Mouse (Mus musculus): ENCODE data around the gene Scarb1. TPM values are rescaled to one million over a fixed set of nuclear protein-coding genes. Genes with fewer than 3 reads are reported as not detected.
A peak's percentile ranks its signal among the peaks of the same experiment; 100 is the strongest.

Scarb1 gene
- total RNA-seq, 2 experiments from 2014 or later: 2,973 to 3,724 TPM

DNA sequence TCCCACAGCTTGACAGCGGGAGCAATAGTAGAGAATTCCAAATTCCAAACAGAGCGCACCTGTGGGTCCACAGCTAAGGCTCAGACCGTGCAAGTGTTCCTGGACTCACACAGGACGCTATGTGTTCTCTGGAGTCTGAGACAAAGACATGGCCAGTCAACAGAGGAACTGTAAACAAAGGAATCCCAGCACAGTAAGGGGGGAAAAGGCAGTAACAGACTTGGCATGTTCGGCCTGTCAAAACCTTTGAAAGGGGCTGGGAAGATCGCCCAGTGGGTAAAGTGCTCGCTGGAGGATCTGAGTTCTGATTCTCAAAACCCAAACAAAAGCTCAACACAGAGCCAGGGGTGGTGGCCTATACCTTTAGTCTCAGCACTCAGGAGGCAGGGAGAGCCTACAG, 3.4 kb downstream of the Scarb1 start:
- DNase-seq (ENCODE audit: low spot score in 2 of 2): peak in 1 of 2 experiments; percentile 4

DNA sequence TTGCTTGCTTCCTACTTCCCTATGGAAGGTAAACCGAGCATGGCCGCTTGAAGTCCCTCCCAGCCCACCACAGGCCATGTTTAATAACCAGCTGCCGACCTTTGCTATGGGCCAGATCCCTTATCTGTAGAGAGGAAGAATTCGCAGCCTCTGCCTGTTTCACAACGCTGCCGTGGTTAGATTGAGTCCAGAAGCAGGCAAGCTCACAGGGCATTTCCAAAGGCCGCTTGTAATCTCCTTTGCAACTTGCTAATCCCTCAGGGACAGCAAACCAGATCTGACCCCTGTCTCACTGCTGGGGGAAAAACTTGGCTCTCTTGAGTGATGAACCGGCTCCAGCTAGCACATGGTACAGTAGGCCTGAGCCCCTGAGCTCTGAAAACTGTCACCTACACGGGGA, 3.9 kb downstream of the Scarb1 start:
- DNase-seq (ENCODE audit: low spot score in 2 of 2): peak in 1 of 2 experiments; percentile 6

DNA sequence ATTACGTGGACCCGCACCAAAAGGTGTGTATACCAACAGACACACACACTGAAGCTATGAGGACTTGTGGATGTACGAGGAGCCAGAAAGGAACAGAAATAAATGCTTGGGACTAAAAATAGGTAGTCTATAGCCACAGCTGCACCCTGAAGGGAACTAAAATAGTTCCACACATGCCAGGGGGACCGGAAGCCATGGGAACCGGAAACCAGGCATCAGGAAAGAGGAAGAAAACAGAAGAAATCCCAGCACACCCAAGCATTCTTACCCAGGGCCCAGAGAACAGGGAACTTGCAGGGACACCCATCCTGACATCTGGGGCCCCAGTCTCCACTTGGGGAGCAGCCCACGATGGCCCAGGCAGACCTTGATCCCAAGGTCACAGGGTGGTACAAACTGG, 7.9 kb downstream of the Scarb1 start:
- DNase-seq (ENCODE audit: low spot score in 2 of 2): no peak

DNA sequence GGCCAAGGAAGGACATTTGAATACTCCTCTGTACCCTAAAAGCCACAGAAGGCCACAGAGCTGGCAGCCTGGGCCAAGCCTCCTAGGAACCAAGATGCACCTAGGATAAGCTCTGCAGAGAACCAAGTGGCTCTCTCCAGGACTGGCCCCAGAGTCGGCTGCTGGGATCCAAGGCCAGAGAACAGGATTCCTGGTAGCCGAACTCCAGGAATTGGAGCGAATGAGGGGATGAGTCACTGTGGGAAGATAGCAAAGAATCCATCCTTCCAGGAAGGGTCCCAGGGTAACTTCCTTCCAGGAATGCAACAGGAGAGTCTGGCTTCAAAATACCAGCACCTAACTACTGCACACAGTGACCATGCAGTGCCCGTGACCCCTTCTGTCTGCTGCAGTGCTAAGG, 8.6 kb downstream of the Scarb1 start:
- DNase-seq (ENCODE audit: low spot score in 2 of 2): peak in 1 of 2 experiments; percentile 63

DNA sequence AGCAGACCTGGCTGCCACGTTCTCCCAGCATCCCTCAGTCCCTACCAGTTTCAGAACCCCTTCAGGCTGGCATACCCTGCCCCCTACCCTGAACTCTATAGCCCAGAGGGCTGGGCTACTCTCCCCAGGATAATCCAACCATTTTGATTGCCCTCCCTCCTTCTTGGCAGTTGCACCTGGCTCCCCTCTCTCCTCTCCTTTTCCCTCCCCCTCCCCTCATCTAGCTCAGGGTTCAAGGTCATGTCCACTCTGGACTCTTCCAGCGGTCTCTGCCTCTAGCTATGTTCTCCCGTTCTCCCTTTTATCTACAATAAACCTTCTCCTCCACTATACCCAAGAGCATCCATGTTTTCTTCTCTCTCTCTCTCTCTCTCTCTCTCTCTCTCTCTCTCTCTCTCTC, 9.1 kb downstream of the Scarb1 start:
- no peak for DNase-seq (ENCODE audit: low spot score in 2 of 2)

GRCm38 (mm10) chr5:125331094-125331493, 9.8 kb downstream of the Scarb1 start:
- no peak for DNase-seq (ENCODE audit: low spot score in 2 of 2)

GRCm38 (mm10) chr5:125330656-125331055, 10.2 kb downstream of the Scarb1 start:
- DNase-seq (ENCODE audit: low spot score in 2 of 2): no peak

- no peak for DNase-seq (ENCODE audit: low spot score in 2 of 2)
These were observed 10.7 kb downstream of the Scarb1 start for GRCm38 (mm10) chr5:125330191-125330590.

DNA sequence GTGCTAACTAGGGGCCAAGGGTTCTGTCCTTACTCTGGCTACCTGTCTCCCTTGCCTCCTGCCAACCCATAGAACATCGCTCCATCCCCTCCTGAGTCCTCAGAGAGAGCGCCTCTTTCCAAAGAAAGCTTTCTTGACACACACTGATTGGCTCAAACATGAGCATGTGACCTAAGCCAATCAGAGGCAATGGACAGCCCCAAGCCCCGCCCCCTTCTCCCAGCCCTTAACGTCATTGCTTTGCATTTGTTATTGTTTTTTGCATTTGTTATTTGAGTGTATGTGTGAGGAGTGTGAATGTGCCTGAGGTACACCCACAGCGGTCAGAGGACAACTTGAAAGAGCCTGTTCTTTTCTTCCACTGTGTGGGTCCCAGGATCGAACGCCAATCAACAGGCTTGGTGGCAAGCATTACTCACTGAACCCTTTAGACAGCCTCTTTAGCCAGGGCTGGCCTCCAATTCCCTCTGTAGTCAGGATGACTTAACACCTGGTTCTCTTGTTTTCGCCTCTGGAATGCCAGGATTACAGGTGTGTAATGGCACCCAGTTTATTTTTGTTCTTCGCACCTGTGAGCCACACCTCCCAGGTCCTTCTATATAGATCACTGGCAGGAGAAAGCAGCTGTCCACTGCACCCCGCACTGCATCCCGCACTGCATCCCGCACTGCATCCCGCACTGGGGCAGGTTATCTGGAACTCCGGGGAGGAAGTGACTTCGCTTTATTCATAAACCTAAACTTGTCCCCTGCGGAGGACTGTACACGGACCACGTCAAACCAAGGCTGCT, 13.1 kb downstream of the Scarb1 start:
- no peak for DNase-seq (ENCODE audit: low spot score in 2 of 2)

DNA sequence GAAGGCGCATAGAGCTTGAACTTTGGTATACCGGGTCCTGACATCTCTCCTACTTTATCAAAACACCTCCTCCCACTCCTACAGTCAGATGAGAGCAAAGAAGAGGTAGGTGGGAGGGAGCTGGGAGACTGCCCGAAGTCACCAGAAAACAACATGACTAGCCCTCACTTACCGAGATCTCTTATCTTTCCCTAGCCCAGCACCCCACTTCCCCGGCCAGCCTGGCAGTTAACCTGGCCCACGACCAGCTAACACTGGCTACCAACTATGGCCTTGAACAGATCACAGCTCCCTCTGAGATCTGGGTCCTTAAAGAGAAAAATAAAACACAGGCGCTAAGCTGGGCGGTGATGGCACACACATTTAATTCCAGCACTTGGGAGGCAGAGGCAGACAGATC, 14.5 kb downstream of the Scarb1 start:
- DNase-seq (ENCODE audit: low spot score in 2 of 2): no peak

DNA sequence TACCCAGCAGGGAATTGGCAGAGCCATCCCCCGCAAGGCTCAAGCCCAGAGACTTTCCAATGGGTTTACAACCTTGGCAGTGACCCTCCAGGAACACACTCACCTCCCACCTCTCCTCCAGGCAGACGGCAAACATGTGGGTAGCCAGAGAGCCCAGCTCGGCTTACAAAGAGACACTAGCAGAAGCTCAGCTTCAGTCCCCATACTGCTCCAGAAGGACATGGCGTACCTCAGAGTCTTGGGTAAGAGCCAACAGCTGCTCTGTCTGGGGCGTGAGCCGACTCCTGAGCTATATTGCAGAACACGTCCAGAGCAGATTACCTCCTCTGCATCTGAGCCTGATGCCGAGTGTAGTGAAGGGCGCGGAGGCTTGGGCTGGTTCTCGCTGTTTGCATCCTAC, 15.0 kb downstream of the Scarb1 start:
- no peak for DNase-seq (ENCODE audit: low spot score in 2 of 2)

DNA sequence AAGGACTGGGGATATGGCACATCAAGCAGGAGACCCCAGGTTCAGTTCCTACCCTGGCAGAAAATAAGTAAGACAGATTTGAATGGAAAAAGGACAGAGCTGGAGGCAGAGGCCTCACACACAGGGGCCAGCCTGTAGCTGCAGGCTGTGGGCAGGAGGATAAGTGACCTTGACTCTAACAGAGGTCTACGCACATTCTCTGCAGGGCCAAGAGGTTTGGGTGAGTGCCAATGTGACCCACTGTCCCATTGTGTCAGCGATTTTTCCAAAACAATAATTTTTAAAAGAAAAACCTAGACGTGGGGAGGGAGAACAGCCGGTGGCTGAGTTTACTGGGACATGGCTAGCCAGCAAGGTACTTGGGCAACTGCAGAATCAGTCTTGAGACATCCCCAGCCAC, 15.6 kb downstream of the Scarb1 start:
- DNase-seq (ENCODE audit: low spot score in 2 of 2): no peak

DNA sequence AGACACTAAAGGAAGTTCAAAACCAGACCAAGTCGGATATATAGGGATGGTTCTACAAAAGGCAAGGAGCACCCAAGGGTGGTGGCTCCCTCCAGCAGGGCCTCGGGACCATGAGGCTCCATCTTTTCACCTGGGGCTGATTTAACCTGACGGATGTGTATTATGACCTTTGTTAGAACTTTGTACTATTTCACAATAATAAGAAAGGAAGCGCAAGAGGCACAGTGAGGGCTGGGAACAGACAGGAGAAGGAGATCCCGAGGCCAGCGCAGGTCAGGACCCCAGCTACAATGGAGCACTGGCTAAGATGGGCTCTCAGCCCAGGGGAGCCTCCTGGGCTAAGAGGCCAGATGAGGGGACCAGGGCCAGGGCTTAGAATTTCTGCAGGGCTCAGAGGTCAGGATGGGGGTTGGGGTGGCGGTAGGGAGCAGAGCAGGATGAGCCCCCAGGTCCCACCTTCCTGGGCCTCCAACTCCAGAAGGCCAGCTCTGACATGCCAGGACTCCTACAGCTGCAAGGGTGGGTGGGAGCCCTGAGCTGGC, 16.9 kb downstream of the Scarb1 start:
- no peak for DNase-seq (ENCODE audit: low spot score in 2 of 2)

DNA sequence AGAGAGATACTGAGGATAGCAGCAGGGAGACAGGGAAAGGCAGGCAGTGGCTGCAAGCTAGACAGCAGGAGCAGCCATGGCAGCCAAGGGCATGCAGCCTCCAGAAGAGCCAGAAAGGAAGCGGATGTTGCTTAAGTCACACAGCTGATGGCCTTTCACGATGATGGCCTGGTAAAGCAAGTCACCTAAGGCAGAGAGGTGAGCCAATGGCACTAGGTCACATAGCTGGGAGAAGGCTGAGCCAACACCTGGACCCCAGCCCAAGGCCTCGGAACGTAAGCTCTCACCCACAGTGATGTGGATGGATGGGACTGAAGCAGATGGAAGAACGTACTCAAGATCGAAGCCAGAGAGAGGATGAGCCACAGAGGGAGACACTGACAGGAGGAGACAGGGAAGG, 17.8 kb downstream of the Scarb1 start:
- no peak for DNase-seq (ENCODE audit: low spot score in 2 of 2)

GRCm38 (mm10) chr5:125321836-125322235, 19.1 kb downstream of the Scarb1 start:
- no peak for DNase-seq (ENCODE audit: low spot score in 2 of 2)

- no peak for DNase-seq (ENCODE audit: low spot score in 2 of 2)
These were observed 21.7 kb downstream of the Scarb1 start for GRCm38 (mm10) chr5:125319057-125319800.

DNA sequence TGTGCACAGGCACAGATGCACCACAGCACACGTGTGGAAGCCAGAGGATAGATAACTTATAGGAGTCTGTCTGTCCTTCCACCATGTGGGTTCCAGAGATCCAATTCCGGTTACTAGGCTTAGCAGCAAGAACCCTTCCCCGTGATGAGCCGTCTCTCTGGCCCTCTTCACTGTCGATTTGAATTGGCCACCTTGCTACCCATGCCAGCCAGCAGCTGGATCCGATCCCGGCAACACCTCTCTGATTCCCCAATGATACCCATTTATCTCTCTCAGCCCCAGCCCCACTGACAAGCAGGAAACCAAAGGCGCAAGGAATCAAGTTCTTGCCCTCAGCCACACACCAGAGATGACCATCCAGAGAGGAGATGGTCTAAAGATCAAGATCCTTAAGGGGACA, 22.9 kb downstream of the Scarb1 start:
- DNase-seq (ENCODE audit: low spot score in 2 of 2): no peak

DNA sequence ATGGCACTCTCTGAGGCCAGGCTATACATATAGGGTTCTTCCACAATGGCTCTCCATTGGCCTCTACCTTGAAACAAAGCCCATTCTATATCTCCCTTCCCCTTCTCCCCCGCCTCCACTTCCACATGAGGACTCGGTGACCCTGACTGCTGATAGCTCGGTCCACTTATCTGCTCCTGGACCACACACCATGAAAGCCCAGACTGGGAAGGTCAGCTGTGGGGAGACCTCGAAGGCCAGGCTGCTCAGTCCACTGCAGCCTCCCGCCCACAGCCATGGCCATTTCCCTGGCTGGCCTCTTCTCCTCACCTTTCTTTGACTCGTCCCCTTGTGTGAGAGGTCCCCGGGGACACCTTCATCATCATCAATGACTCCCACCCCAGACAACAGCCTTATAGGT, 23.6 kb downstream of the Scarb1 start:
- peak in 1 of 2 experiments; percentile 21 for DNase-seq (ENCODE audit: low spot score in 2 of 2)

DNA sequence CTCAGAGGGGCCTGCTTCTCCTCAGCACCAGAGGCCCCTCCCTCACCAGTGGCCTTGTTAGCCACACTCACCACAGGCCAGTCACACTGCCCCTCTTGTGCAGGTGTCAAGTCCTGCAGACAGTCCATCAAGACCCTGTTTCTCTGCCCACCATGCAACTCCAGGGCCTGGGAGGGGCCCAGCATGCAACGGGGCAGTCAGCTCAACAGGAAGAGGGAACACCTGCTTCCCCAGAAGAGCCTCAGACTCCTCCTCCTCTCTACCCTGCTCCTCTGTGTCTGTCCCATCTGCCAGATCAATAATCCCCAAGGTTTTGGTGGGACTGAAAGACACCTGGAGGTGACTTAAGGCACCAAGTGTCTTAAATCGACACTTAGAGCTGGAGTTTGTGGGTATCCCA, 24.1 kb downstream of the Scarb1 start:
- no peak for DNase-seq (ENCODE audit: low spot score in 2 of 2)

- DNase-seq (ENCODE audit: low spot score in 2 of 2): no peak
These were observed 25.8 kb downstream of the Scarb1 start for GRCm38 (mm10) chr5:125315110-125315509.

DNA sequence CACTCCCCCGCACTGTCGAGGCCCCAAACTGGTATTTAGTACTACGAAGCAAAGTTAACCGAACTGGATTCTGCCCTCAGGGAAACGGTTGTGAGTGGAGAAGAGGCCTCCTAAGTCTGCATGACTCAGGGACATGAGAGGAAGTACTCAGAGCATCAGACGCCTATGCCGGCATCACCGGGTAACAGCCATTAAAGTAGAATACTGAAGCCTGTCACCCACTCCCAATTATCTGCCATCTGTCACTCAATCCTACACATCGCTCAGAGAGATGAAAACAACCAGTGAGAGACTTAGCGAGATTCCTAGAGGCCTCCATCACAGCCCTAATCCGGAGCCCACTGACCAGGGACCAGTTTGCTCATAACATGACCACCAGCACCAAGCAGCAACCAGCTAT, 26.9 kb downstream of the Scarb1 start:
- DNase-seq (ENCODE audit: low spot score in 2 of 2): no peak

DNA sequence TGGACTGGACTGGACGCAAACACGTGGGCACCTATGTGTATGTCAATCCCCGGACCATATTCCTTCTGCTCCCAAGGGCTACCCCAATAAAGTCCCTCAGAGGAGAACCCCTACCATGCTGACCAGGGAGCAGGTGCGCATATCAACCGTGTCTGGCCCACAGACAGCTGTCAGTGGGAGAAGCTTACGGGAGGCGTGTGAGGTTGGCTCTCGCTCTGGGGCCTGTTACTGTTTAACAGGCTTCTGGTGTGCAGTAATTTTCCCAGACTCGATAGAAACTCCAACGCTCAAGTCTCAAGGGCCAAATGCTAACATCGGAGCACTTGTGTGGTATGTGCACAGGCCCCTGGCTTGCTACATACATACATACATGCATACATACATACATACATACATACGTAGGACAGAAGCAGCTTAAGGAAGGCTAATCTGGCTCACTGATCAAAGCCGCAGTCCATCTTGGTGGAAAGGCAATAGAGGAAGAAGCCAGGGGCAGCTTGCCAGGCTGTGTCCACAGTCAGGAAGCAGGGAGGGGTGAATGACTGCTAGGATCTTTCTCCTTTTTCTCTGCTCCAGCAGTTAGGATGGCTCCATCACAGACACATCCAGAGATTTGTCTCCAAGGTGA, 27.8 kb downstream of the Scarb1 start:
- no peak for DNase-seq (ENCODE audit: low spot score in 2 of 2)
